ENCODE assay signal across 19 mouse cellular contexts in genomic region chr3:60407426-60407825, GRCm38 (mm10).
A peak's percentile ranks its signal among the peaks of the same experiment; 100 is the strongest.
DNase-seq lines count a peak whose midpoint lies in the region; ATAC-seq and TF ChIP-seq lines count a peak whose summit lies in the region.
"Had no signal": no experiment of that assay in that cellular context is flagged by ENCODE, and none has a peak within 500 bp of the region (broad histone marks: within the 10 kb centered on the region; RNA-seq: fewer than 3 reads in every experiment).

No protein-coding gene starts in this region.

- no peaks in the 10 kb centered on the region for H3K79me3 ChIP-seq in C2C12 (ENCODE audit: low read depth)

- no peak overlapping the region for H3ac ChIP-seq in C2C12 (ENCODE audit: control insufficient read depth, insufficient read length, low read depth)

- TF ChIP-seq CTCF in C2C12 (IDR thresholded peaks at IDR 0.05; ENCODE audit: control insufficient read depth, insufficient read depth, insufficient read length): no peak
- no peak for TF ChIP-seq CTCF in stomach, postnatal 0 days (IDR thresholded peaks at IDR 0.05; ENCODE audit: low read depth)

- H3K79me2 ChIP-seq in C2C12 (ENCODE audit: control insufficient read depth, insufficient read depth): no peaks in the 10 kb centered on the region
- no peaks in the 10 kb centered on the region for H3K79me2 ChIP-seq in macrophage (ENCODE audit: inconsistent target)

- no peak overlapping the region for H3K4me3 ChIP-seq in heart, embryonic 15.5 days
- H3K4me3 ChIP-seq in C2C12 (ENCODE audit: insufficient read depth, poor library complexity, severe bottlenecking) (no peak overlapping the region), macrophage (ENCODE audit: inconsistent target) (no peak overlapping the region)
- no peak overlapping the region for H3K4me3 ChIP-seq in brown adipose tissue, adult 24 weeks (ENCODE audit: insufficient read depth, low read depth, low read length)
- no peak overlapping the region for H3K4me3 ChIP-seq in midbrain, embryonic 10.5 days
- H3K4me3 ChIP-seq in stomach, postnatal 0 days (ENCODE audit: low read depth, low read length): no peak overlapping the region
- H3K4me3 ChIP-seq: kidney, embryonic 15.5 days; midbrain, embryonic 13.5 days had no signal

- no peak overlapping the region for H3K4me2 ChIP-seq in heart, embryonic 15.5 days
- H3K4me2 ChIP-seq in stomach, postnatal 0 days (replicated peaks; ENCODE audit: low read depth): no peak overlapping the region
- H3K4me2 ChIP-seq: heart, embryonic 11.5 days; hindbrain, embryonic 14.5 days; kidney, embryonic 15.5 days; midbrain, embryonic 13.5 days had no signal

- no peaks in the 10 kb centered on the region for H3K36me3 ChIP-seq in heart, embryonic 15.5 days
- no peaks in the 10 kb centered on the region for H3K36me3 ChIP-seq in C2C12 (ENCODE audit: control insufficient read depth, insufficient read depth)
- H3K36me3 ChIP-seq in macrophage (ENCODE audit: inconsistent target): no peaks in the 10 kb centered on the region
- H3K36me3 ChIP-seq in midbrain, embryonic 10.5 days: no peaks in the 10 kb centered on the region
- H3K36me3 ChIP-seq in stomach, postnatal 0 days (ENCODE audit: control insufficient read depth, insufficient read depth, low read length): no peaks in the 10 kb centered on the region
- H3K36me3 ChIP-seq: kidney, embryonic 15.5 days; midbrain, embryonic 13.5 days had no signal

- no peak for ATAC-seq in heart, embryonic 15.5 days (replicated peaks; ENCODE audit: insufficient number of reproducible peaks, insufficient read depth, low FRiP score, low read depth)
- no peak for ATAC-seq in stomach, postnatal 0 days (ENCODE audit: low FRiP score, low TSS enrichment)
- ATAC-seq: intestine, embryonic 16.5 days; midbrain, embryonic 13.5 days had no signal

- H3K9me3 ChIP-seq in heart, embryonic 15.5 days (replicated peaks): no peaks in the 10 kb centered on the region
- H3K9me3 ChIP-seq in midbrain, embryonic 10.5 days (replicated peaks): no peaks in the 10 kb centered on the region
- no peaks in the 10 kb centered on the region for H3K9me3 ChIP-seq in stomach, postnatal 0 days (ENCODE audit: control insufficient read depth, low read length)
- H3K9me3 ChIP-seq: kidney, embryonic 15.5 days; midbrain, embryonic 13.5 days had no signal

- H3K27me3 ChIP-seq in heart, embryonic 15.5 days: no peaks in the 10 kb centered on the region
- no peaks in the 10 kb centered on the region for H3K27me3 ChIP-seq in C2C12 (ENCODE audit: control insufficient read depth, insufficient read depth, insufficient read length)
- H3K27me3 ChIP-seq in midbrain, embryonic 10.5 days (ENCODE audit: low read depth, poor library complexity, severe bottlenecking): no peaks in the 10 kb centered on the region
- no peaks in the 10 kb centered on the region for H3K27me3 ChIP-seq in stomach, postnatal 0 days (ENCODE audit: control insufficient read depth, insufficient read depth, low read length)
- H3K27me3 ChIP-seq: kidney, embryonic 15.5 days; midbrain, embryonic 13.5 days had no signal

- DNase-seq in heart, adult 18-20 months: no peak
- no peak for DNase-seq in midbrain, embryonic 10.5 days (ENCODE audit: low spot score)
- no peak for DNase-seq in ovary, postnatal 14 days (ENCODE audit: low spot score)
- DNase-seq in stomach, postnatal 0 days (ENCODE audit: low spot score): no peak
- DNase-seq: cerebellum, adult 11 months; cerebellum, postnatal 25 days; gastrocnemius, postnatal 14 days; lung, postnatal 14 days; thymus, adult 18-20 months had no signal

- no peak for TF ChIP-seq EP300 in stomach, postnatal 0 days (optimal IDR thresholded peaks at IDR 0.05)

- 79% methylated on average over 2 of the region's 2 CpGs for WGBS in heart, embryonic 15.5 days
- 19% methylated on average over 2 of the region's 2 CpGs for WGBS in macrophage (ENCODE audit: missing documents)
- WGBS in midbrain, embryonic 10.5 days: 90% methylated on average over 2 of the region's 2 CpGs
- WGBS in stomach, postnatal 0 days: 65% methylated on average over 2 of the region's 2 CpGs

- H3K9ac ChIP-seq in heart, embryonic 15.5 days: no peak overlapping the region
- no peak overlapping the region for H3K9ac ChIP-seq in stomach, postnatal 0 days (ENCODE audit: low read length)
- H3K9ac ChIP-seq: hindbrain, embryonic 14.5 days; kidney, embryonic 15.5 days; liver, embryonic 14.5 days; midbrain, embryonic 13.5 days had no signal

- H3K4me1 ChIP-seq in heart, embryonic 15.5 days (replicated peaks): peaks cover 3% of the 10 kb centered on the region
- peaks cover 2% of the 10 kb centered on the region; the same call in 1 of the 2 replicates for H3K4me1 ChIP-seq in brown adipose tissue, adult 24 weeks (ENCODE audit: control insufficient read depth, insufficient read depth, insufficient read length, low read length)
- H3K4me1 ChIP-seq in midbrain, embryonic 10.5 days: no peaks in the 10 kb centered on the region
- no peaks in the 10 kb centered on the region for H3K4me1 ChIP-seq in stomach, postnatal 0 days (replicated peaks; ENCODE audit: control insufficient read depth, insufficient read depth)
- H3K4me1 ChIP-seq: midbrain, embryonic 13.5 days had no signal

- 0 out of 2 replicates have a peak overlapping the region, but pooled peaks have one; percentile 4 for H3K27ac ChIP-seq in heart, embryonic 15.5 days
- peak overlapping the region; percentile 79 for H3K27ac ChIP-seq in brown adipose tissue, adult 24 weeks (replicated peaks; ENCODE audit: low read depth, low read length)
- H3K27ac ChIP-seq in macrophage: peak overlapping the region; percentile 91
- no peak overlapping the region for H3K27ac ChIP-seq in midbrain, embryonic 10.5 days (replicated peaks)
- no peak overlapping the region for H3K27ac ChIP-seq in stomach, postnatal 0 days (replicated peaks)
- H3K27ac ChIP-seq: hindbrain, embryonic 14.5 days; kidney, embryonic 15.5 days; liver, embryonic 14.5 days; midbrain, embryonic 13.5 days had no signal

TF ChIP-seq in C2C12, 6 proteins besides CTCF, POLR2A, EP300 and RAD21:
- TF ChIP-seq CEBPB (IDR thresholded peaks at IDR 0.05; ENCODE audit: low read depth) (peak; percentile 16), MYOD1 (IDR thresholded peaks at IDR 0.05; ENCODE audit: control insufficient read depth, insufficient read length, low read depth) (no peak)

Comparison
In these comparisons a context has a peak if more than half of its experiments do, and no peak if none do; other contexts are left out.
1. H3K27ac ChIP-seq: peak in heart, embryonic 15.5 days (single experiment), brown adipose tissue, adult 24 weeks (single experiment) and macrophage (single experiment); none in midbrain, embryonic 10.5 days (single experiment) and stomach, postnatal 0 days (single experiment).